Comparison of ENCODE assay signal across 8 mouse cellular contexts in the genomic region with DNA sequence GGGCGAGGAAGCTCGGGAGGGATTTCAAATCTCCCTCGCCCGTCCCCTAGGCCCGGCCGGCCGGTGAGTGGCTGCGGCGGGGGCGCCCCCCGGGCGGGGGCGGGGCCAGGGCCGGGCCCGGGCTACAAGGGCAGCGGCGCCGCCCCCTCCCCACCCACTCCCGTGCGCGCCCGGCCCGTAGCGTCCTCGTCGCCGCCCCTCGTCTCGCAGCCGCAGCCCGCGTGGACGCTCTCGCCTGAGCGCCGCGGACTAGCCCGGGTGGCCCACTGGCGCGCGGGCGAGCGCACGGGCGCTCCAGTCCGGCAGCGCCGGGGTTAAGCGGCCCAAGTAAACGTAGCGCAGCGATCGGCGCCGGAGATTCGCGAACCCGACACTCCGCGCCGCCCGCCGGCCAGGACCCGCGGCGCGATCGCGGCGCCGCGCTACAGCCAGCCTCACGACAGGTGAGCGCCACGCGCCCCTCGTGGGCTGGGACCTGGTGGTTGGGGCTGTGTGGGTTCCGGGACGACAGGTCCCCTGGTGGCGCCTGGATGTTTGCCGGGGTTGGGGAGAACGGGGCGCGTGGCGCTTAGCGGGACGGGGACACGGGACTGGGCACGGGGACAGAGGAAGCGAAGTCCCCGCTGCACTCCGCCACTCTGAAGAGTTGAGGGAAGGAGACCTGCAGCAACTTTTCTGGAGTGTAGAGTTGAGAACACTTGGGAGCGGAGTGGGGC. TPM values are rescaled to one million over a fixed set of nuclear protein-coding genes. Genes with fewer than 3 reads are reported as not detected.
DNase-seq lines count a peak whose midpoint lies in the region; ATAC-seq lines count a peak whose summit lies in the region.

Gene Dnmt3b (plus strand): TSS at position 153 of the 716 bp plus-strand sequence.

- peak; percentile 88 for ATAC-seq in hindbrain, embryonic 15.5 days (ENCODE audit: low FRiP score, low read depth)
- ATAC-seq in megakaryocyte progenitor cell, adult 5-6 weeks (replicated peaks; ENCODE audit: poor library complexity): peak; percentile 72

- peak within 1 kb of the TSS; percentile 44; the same call in 1 of the 2 replicates for H3K27ac ChIP-seq in hindbrain, embryonic 15.5 days (replicated peaks)

- peaks cover 17% of the 10 kb centered on the region for H3K4me1 ChIP-seq in hindbrain, embryonic 15.5 days (replicated peaks)

- peak; percentile 26 for DNase-seq in adipocyte (ENCODE audit: low spot score)
- DNase-seq in cerebellum, postnatal 14 days: peak; percentile 73 to 79
- DNase-seq in gastrocnemius, adult 8-10 months (ENCODE audit: low spot score in 2 of 2): peak; percentile 26 to 30
- peak; percentile 50 to 67 for DNase-seq in left cerebral cortex, postnatal 36 days (ENCODE audit: low spot score in 2 of 2)
- DNase-seq in right cerebral cortex, postnatal 10 days (ENCODE audit: low spot score in 2 of 2): peak; percentile 58 to 68
- peak; percentile 77 for DNase-seq in yolk sac, embryonic 10.5 days (ENCODE audit: low spot score)

- intact Hi-C loops in left cerebral cortex, postnatal 36 days (cut with DNase I): no loop called here

- peak within 1 kb of the TSS; percentile 76 for H3K4me3 ChIP-seq in hindbrain, embryonic 15.5 days

- H3K9me3 ChIP-seq in hindbrain, embryonic 15.5 days: no peaks in the 10 kb centered on the region

- H3K9ac ChIP-seq in hindbrain, embryonic 15.5 days: peak within 1 kb of the TSS; percentile 72

- WGBS in hindbrain, embryonic 15.5 days: under 1% methylated on average over 78 of the region's 93 CpGs

- no peaks in the 10 kb centered on the region for H3K27me3 ChIP-seq in hindbrain, embryonic 15.5 days

- no peaks in the 10 kb centered on the region for H3K36me3 ChIP-seq in hindbrain, embryonic 15.5 days

- peak within 1 kb of the TSS; percentile 89 for H3K4me2 ChIP-seq in hindbrain, embryonic 15.5 days

RNA-seq across cellular contexts. Expression of gene Dnmt3b, which starts in this region (rescaled TPM):
- under 1 TPM; 0.29 to 0.90 (median 0.49) TPM for total RNA-seq in gastrocnemius, adult 8-10 months (2022)
- 3.2 and 3.5 TPM in 2 replicates for polyA plus RNA-seq in hindbrain, embryonic 15.5 days (2015; fragmentation: Nextera tagmentation; extraction: Ambion mirVana)
- 1 to 10 TPM in 1 of 2 experiments, under 1 TPM in 1; 0.86 to 1.4 TPM for total RNA-seq in left cerebral cortex, postnatal 36 days (2021)
- total RNA-seq in megakaryocyte progenitor cell, adult 5-6 weeks (2015): 15.0 and 17.8 TPM in 2 replicates
- 15.2 and 16.7 TPM in 2 replicates for total RNA-seq in megakaryocyte progenitor cell, adult 5-6 weeks (2017)

Comparison
In these comparisons a context has a peak if more than half of its experiments do, and no peak if none do; other contexts are left out.
1. Peak in every context shown above with its lines: DNase-seq, ATAC-seq, H3K4me3 ChIP-seq and H3K27ac ChIP-seq.
2. RNA of gene Dnmt3b (total RNA-seq): 15.0 to 17.8 TPM in megakaryocyte progenitor cell, adult 5-6 weeks; 0.86 to 1.4 TPM in left cerebral cortex, postnatal 36 days and 0.29 to 0.90 TPM in gastrocnemius, adult 8-10 months; every median in the first group is over 4 times any median in the second.
3. Peak in DNase-seq in gastrocnemius, adult 8-10 months; RNA of the gene not detected or under 1 TPM.
4. DNase-seq: peak in every context shown above with its lines; median percentile 77 in yolk sac, embryonic 10.5 days; 76 in cerebellum, postnatal 14 days; 63 in right cerebral cortex, postnatal 10 days; 58 in left cerebral cortex, postnatal 36 days; 28 in gastrocnemius, adult 8-10 months; 26 in adipocyte.